Mouse (Mus musculus) megakaryocyte, adult 5-6 weeks (primary cell): ENCODE data around the gene Tbx21. TPM values are rescaled to one million over a fixed set of nuclear protein-coding genes. Genes with fewer than 3 reads are reported as not detected.

ENCODE experiments used
- ATAC-seq: 2 replicates; pipeline ENCODE4 v1.8.0; 2016; ENCODE audit warnings: mild to moderate bottlenecking, inconsistent platforms; ENCODE audit not compliant: poor library complexity, severe bottlenecking
- total RNA-seq, 2 experiments: library from RNA; stranded (forward) in 1 of 2; stranded (reverse) in 1 of 2; fragments of 153-499, 151-499 nt in 1 of 2; fragments of 221-1000, 200-1000 nt in 1 of 2; gene quantifications; 2 replicates each; pipeline versions ENCODE4 v1.2.3 to v1.2.4; 2015 to 2017

Tbx21 gene
- total RNA-seq, 2 experiments from 2014 or later, result 0.58 to 1.1 TPM

GRCm38 (mm10) chr11:97086365-97086764 is 28.8 kb downstream of the Tbx21 start:
- ATAC-seq, result no peak

GRCm38 (mm10) chr11:97084821-97085505 is 30.2 kb downstream of the Tbx21 start:
- no peak for ATAC-seq

- no peak for ATAC-seq
Measured at GRCm38 (mm10) chr11:97083401-97084140, 31.6 kb downstream of the Tbx21 start.

- peak; percentile 66 for ATAC-seq
Measured at GRCm38 (mm10) chr11:97082977-97083376, 32.2 kb downstream of the Tbx21 start.

- ATAC-seq, result no peak
Measured at GRCm38 (mm10) chr11:97080291-97080690, 34.8 kb downstream of the Tbx21 start.

GRCm38 (mm10) chr11:97078751-97079150 is 36.4 kb downstream of the Tbx21 start:
- no peak for ATAC-seq

- no peak for ATAC-seq
Measured at GRCm38 (mm10) chr11:97074235-97074634, 40.9 kb downstream of the Tbx21 start.

GRCm38 (mm10) chr11:97072533-97072932 is 42.6 kb downstream of the Tbx21 start:
- ATAC-seq, result peak; percentile 47

- no peak for ATAC-seq
Measured at GRCm38 (mm10) chr11:97071129-97071528, 44.0 kb downstream of the Tbx21 start.

GRCm38 (mm10) chr11:97069770-97070169 is 45.4 kb downstream of the Tbx21 start:
- ATAC-seq, result no peak

- ATAC-seq, result no peak
Measured at GRCm38 (mm10) chr11:97069333-97069732, 45.8 kb downstream of the Tbx21 start.

- no peak for ATAC-seq
Measured at GRCm38 (mm10) chr11:97066656-97067360, 48.3 kb downstream of the Tbx21 start.

- ATAC-seq, result no peak
Measured at GRCm38 (mm10) chr11:97065538-97066295, 49.4 kb downstream of the Tbx21 start.

- no peak for ATAC-seq
Measured at GRCm38 (mm10) chr11:97063921-97064295, 51.2 kb downstream of the Tbx21 start.

- ATAC-seq, result no peak
Measured at GRCm38 (mm10) chr11:97063274-97063920, 51.7 kb downstream of the Tbx21 start.

- ATAC-seq, result peak; percentile 70
Measured at GRCm38 (mm10) chr11:97052219-97052646, 62.9 kb downstream of the Tbx21 start.

- peak; percentile 17 for ATAC-seq
Measured at GRCm38 (mm10) chr11:97050944-97051586, 64.1 kb downstream of the Tbx21 start.

GRCm38 (mm10) chr11:97050216-97050943 is 64.8 kb downstream of the Tbx21 start, which contains the start of gene Osbpl7:
Gene Osbpl7 (plus strand): TSS chr11:97050628.
- peak; percentile 77 for ATAC-seq

- ATAC-seq, result no peak
Measured at GRCm38 (mm10) chr11:97049492-97050085, 65.5 kb downstream of the Tbx21 start.
